Mouse (Mus musculus) thymus, adult 2 months (tissue): ENCODE measurements around the gene Hpd.

Experiments used
- CTCF ChIP-seq: fragments of 200-500 bp; IDR thresholded peaks from 2 replicates; pipeline ENCODE4 v1.5.1; 2012; ENCODE audit warnings: mild to moderate bottlenecking, control low read depth, low read length, moderate library complexity, borderline replicate concordance; ENCODE audit not compliant: control insufficient read depth, poor library complexity, insufficient read depth; ENCODE audit errors: extremely low read depth
- POLR2A ChIP-seq: fragments of 200-500 bp; IDR thresholded peaks from 2 replicates; pipeline ENCODE4 v1.6.1; 2012; ENCODE audit warnings: mild to moderate bottlenecking, low read length, control low read depth, moderate library complexity; ENCODE audit not compliant: control insufficient read depth, poor library complexity, insufficient read depth; ENCODE audit errors: extremely low read depth

- TF ChIP-seq CTCF: peak; percentile 97
- TF ChIP-seq POLR2A: peak; percentile 15; the same call in 1 of the 2 replicates
These were observed 32.8 kb downstream of the Hpd start for GRCm38 (mm10) chr5:123149451-123150400.
